Mouse (Mus musculus): Measurements from ENCODE around the gene Sdk2.

Sdk2 gene

DNA sequence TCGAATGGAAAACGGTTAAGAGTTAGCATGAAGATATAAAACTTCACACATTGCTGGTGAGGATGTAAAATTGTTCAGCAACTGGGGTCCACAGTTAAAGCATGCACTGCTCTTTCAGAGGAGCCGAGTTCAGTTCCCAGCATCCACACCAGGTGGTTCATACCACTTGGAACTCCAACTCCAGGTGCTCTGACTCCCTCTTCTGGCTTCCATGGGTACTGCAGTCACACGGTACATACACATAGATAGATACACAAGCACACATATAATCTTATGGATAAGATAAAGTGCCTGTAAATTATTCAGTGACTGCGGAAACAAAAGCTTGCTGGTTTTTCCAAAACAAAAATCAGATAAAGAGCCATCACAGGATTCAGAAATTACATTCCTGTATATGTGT, 19.9 kb downstream of the Sdk2 start:
- no peak for DNase-seq (ENCODE audit: low spot score in 2 of 2)

DNA sequence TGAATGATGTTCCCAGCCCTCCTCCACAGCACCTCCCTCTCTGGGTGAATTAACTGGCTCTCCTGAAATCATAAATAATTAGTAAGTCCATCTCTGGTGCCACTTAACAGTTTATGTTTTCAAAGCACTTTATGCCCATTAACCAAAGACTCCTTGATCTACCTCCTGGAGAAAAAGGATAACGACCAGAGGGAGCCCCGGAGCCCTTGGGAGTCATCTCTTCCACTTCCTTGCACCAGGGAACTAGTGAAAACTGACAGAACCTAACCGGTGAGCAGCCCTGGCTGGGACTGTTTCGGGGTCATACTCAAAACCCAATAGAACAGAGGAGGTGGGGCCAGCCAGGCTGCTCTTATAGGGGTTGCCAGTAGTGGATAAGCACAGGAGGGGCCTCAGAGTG, 22.5 kb downstream of the Sdk2 start:
- no peak for DNase-seq (ENCODE audit: low spot score in 2 of 2)

DNA sequence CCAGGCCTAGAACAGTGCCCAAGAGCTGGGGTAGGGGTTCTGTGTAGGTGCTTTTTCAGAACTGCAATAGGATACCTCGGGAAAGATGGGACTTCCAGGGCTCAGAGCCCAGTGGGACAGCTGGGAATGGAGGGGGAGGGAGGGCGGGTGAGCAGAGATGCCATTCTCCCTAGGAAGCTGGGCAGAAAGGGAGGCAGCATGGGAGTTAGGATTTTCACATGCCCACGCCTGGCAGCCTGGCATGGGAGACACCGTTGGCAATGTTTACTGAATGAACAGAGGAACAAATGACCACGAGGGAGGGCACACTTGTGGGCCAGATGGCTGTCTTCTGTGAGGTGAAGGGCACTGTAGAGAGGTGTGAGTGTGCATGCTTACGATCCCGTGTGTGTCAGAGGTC, 23.3 kb downstream of the Sdk2 start:
- DNase-seq (ENCODE audit: low spot score in 2 of 2): no peak

DNA sequence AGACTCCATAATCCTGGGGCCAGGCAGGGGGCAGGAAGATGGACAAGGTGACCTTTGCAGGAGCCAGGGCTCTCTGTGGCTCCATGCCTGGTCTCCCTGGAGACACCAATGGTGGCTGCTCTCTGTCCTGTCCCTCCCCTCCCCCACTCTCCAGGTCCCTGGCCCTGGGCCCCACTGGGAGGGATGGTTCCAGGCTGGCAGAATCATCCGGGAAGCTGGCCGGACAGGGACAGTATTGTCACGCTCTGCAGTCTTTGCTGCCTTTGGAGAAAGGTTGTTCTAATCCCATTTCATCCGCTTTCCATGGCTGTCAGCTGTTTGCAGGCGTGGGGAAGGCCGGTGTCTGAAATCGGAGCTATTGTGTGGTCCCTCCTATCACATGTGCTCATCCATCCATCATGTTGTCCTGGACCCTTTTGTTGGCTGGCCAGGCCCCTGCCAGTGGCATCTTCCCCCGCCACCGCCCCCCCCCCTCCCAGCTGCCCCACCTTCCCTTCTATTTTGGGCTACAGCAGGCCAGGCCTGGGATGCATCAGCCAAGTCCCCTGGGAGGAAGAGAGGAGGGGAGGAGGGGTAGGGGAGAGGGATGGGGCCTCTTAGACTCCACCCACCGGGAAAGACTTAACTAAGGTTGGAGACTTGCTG, 26.3 kb downstream of the Sdk2 start:
- no peak for DNase-seq (ENCODE audit: low spot score in 2 of 2)

DNA sequence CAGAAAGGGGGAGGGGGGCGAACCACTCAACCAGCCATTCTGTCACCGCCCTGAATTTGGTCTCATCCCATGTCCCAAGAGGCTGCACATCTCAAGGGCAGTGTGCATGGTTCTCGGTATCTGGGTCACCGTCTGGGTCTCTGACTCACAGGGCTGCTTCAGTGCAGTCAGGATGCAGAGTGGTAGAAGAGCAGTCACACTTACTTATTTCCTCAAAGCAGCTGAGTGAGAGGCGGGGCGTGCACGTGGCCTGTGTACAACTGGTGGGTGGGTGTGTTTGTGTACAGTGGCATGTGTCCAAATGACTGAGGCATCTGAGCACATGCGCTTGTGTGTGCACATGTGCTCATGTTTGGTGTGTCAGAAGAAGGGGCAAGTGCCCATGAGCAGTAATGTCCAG, 28.8 kb downstream of the Sdk2 start:
- DNase-seq (ENCODE audit: low spot score in 2 of 2): peak; percentile 62 to 64

DNA sequence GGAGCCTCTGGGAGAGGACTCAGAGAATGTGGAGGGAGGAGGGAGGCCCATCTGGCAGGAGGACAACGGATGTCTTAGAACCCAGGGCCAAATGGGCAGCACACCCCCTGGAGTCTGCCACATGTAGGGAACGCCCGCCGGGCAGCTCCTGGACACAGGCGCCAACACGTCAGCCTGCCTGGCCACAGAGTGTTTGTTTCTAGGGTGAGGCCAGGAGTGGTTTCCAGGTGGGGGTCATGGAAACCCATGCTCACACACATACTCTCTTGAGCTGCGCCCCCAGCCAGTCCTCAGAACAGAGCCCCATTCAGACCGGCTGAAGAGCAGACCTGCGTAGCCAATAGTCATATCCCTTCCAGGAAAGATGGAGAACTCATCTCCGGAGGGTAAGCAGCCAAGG, 35.4 kb downstream of the Sdk2 start:
- no peak for DNase-seq (ENCODE audit: low spot score in 2 of 2)

DNA sequence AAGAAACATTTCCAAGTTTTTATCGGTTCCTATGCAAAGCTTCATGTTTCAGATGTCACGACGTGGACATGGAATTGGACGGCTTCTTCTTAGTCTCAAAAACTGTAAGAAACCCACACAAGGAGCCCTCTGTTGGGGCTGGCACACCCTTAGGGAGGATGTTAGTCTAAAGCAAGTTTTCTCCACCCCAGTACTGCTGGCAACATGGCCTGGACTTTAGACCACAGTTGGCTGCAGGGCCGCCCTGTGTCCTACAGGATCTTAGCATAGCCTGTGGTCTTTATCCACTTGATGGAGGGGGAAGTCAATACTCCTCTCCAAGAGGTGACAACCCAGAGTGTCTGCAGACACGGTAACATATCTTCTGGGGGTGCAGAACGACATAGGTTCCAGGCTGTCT, 36.6 kb downstream of the Sdk2 start:
- DNase-seq (ENCODE audit: low spot score in 2 of 2): no peak

DNA sequence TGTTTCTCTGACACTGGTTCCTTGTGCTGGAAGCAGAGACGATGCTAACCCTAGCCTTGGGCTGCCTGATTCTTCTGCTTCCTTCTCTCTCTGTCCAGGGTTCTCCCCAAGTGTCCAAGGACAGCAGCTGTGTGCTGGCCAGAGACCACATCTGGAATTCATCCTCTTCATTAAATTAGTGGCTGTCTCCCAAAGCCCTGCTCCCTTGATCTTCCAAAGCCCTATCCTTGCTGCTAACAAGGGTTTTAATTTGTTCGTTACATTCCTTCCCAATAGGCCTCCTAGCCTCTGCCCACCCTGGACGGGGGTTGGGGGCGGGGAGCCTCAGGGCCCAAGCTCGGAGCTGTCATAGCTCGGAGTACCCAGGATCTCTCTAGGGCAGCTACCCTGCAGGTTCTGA, 38.3 kb downstream of the Sdk2 start:
- DNase-seq (ENCODE audit: low spot score in 2 of 2): no peak

DNA sequence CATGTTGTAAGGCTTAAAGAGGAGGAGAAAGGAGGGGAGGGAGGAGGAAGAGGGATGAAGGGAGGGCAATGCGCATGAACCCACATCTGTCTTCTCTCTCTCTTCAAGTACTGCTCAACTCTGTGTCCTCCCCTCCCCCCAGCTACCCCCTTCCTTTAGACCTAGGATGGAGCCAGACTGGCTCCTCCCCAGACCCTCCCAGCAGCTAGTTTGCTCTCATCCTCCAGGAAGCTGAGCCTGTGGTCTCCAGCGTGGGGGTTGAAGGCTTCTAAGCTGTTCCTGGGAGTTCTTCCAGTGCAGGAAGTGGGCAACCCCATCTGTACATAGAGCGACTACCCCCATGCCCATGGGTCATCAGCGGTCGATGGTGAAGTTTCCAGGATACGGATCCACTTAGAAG, 38.8 kb downstream of the Sdk2 start:
- DNase-seq (ENCODE audit: low spot score in 2 of 2): no peak

DNA sequence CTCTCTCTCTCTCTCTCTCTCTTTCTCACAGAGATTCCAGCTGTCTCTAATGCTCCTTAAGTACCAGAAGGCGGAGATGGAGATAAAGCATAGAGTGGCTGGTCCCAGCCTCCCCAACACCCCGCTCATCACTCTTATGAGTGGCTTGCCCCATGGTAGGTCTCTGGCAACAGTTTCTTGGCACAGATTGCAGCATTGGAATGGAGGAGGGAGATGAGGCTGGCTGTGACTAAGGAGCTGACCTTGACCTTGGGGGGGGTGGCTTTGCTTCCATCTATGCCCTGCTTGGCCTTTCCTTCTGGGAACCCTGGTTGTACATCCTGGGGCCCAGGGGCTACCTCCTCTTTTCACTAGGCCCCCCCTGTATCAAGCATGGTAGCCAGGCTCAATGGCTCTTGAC, 41.8 kb downstream of the Sdk2 start:
- no peak for DNase-seq (ENCODE audit: low spot score in 2 of 2)

DNA sequence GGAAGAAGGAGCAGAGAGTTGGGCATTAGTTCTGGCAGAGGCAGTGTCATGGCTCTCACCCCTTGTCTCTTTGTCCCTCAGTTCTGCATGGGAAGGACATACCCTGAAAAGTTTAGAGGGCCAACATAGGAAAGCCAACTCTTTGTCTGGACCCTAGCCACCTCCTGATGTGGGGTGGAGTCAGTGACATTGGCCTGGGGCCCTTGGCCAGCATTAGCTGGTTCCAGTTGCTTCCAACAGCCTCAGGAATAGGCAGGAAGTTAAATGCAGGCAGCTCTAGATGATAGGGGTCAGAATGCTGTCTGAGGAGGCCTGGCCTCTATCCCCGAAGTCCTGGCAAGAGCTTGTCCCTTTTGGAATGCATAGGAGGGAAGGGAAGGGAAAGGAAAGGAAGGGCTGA, 42.9 kb downstream of the Sdk2 start:
- DNase-seq (ENCODE audit: low spot score in 2 of 2): no peak

DNA sequence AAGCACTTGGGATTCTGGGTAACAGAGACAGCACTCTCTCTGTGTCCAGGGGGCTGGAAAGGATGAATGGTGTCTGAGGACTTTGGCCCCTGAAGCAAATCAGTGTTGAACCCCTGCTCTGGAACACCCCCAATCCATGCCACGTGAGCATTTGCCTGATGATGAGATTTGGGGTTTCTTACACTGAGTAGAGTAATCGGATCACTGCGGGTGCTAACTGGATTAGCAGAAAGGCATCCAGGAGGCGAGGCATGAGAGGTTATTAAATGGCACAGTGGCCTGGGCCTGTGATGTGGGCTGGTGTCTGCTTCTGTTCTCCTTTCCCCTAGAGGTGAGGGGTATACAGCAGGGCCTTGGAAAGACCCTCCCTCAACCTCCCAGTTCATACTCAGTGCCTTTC, 44.7 kb downstream of the Sdk2 start:
- no peak for DNase-seq (ENCODE audit: low spot score in 2 of 2)

DNA sequence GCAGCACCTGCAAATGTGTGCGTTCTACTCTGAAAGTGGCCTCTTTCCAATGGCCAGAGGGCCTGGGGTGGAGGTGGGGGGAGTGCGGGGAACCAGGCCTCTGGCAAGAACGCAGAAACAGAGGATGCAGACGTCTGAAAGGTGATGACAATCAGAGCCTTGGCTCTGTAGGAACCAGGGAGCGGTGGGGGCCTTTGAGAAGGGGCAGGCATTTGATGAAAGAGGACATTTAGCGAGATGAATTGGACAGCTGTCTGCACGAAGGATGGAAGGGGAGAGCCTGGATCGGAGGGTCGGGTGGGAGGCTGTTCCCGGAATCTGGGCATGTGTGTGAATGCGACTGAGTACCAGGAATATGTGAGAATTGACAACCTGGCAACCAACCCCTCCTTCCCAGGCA, 47.8 kb downstream of the Sdk2 start:
- DNase-seq (ENCODE audit: low spot score in 2 of 2): no peak

DNA sequence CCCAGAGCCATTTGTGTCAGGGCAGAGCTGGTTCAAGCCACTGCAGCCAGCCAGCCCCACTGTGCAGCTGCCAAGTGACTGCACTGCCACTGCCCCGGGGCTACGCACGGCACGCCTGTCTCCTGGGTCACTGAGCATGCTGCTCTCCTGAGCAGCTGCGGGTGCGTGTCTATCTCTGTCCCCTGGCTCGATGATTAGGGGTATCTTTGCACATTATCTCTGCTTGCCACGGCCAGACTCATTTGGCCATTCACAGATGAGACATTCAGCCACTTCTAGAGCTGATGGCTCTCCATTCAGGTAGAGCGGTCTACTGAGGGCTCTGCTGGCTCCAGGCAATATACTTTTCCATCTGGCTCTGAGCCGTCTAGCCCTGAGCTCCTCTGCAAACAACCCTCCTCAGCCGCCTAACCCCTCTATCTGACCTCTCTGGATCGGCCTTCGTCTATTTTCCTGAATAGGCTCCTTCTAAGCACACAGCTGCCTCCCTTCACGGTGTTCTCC, 49.9 kb downstream of the Sdk2 start:
- no peak for DNase-seq (ENCODE audit: low spot score in 2 of 2)

DNA sequence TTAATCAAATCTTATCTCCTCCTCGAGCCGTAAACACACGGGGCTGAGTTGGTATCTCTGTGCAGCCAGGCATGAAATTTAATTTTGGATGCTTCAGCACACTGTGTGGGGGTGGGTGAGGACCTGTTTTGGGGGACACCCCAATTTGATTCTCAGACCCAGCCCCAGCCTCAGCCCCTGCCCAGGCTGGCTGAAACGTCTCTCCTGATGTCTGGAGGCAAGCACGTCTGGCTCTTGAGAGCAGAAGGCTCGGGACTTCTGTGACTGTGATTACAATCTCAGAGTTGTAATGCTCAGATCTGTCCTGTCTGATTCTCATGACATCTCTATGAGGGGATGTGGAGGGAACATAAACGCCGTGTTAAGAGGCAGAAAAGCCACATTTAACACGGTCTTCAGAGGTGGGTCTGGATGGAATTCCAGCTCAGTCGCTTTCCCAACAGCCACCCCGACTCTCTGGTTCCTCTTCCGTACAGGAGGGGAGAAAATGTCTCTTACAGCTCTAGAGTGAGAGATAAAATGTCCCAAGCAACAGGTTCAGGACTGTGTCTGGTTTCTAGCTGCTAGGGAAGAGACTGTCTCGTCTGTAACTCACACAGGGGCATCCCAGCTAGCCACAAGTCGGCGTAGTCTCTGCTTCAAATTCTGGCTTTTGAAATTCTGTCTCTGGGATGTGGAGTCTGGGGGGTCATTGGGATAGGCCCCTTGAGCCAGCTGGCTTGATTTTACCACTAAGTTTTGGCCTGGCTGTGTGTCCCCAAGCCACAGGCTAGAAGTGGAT, 50.5 kb downstream of the Sdk2 start:
- DNase-seq (ENCODE audit: low spot score in 2 of 2): no peak

DNA sequence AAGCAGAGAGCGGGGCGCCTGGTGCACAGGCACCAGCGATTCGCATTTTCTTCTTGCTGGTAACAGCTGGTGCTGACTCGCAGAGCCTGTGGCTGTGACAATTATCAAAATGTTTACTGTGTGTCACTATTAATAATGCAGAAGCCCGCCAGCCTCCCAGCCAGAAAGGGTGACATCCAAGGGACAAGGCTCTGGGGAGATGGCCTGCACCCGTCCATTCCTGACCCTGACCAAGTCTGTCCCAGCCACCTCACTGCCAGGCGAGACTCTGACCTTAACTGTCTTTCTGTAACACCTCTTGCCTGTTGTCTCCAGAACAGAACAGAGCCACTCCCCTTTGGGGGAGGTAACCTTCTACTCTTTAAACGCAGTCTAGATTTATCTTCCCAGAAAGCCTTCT, 55.3 kb downstream of the Sdk2 start:
- no peak for DNase-seq (ENCODE audit: low spot score in 2 of 2)

DNA sequence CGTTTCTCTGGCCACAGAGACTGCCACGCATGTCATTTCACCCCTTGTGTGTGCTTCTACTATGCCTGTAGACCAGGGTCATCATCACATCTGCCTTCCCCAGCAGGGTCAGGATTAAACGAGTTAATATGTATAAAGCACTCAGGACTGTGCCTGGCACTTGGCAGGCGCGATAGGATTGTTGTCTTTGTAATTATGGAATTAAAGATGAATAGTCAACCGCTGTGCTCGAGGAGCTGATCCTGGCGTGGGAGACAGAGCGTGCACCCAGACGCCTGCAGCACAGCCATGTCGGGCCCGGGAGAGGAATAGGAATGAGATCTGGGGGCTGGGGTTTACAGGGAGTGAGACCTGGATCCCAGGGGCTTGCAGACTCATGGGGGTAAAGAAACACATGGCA, 61.0 kb downstream of the Sdk2 start:
- no peak for DNase-seq (ENCODE audit: low spot score in 2 of 2)

DNA sequence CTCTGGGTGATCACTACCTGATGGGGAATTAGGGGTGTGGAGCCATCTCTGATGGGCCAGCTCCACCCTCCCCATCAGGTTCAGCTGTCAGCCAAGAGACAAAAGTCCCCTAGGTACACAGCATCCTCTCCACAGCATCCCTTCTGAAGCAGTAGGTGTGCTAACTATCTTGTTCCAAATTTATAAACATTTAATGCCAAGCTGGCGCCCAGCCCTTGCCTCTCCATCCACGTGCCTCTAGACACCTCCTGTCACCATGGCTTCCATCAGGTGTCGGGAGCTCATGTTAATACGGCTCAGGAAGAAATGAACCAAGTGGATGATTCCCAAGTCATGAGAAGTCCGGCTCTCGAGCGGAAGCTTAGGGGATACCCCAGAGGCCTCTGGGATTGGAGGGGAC, 62.2 kb downstream of the Sdk2 start:
- no peak for DNase-seq (ENCODE audit: low spot score in 2 of 2)

DNA sequence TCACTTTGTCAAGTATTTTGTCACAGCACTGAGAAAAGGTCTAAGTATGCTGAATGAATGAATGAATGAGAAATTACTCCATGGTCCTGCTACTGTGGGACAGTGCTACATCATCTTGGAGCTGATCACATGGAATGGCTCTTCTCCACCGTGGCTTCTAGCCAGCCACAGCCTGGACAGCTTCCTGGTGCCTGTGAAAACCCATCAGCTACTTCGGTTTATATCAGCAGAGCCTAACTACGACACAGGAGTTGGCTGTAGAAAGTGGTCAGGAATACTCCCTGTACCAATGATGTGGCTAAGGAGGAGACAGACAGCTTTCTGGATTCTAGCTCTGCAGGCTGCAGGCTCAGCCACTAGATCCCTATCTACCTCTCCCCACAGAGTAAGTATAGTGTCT, 63.7 kb downstream of the Sdk2 start:
- no peak for DNase-seq (ENCODE audit: low spot score in 2 of 2)

DNA sequence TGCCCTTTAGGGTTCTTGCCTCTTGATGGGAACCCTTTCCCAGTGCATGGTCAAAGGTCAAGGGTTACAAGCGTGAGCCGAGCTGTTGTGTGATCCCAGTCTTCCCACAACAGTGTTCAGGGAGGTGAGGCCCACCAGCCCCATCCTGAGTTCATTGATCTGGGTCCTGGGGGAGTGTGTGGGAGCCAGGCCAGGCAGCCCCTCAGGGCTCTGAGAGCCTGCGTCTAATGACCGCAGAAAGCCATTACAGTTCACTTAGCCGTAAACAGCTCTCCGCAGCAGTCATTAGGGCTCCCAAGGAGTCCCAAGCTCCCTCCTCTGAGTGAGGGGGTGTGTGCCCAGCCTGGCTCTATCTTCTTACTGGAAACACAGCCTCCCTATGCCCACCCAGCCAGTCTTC, 66.8 kb downstream of the Sdk2 start:
- no peak for DNase-seq (ENCODE audit: low spot score in 2 of 2)

DNA sequence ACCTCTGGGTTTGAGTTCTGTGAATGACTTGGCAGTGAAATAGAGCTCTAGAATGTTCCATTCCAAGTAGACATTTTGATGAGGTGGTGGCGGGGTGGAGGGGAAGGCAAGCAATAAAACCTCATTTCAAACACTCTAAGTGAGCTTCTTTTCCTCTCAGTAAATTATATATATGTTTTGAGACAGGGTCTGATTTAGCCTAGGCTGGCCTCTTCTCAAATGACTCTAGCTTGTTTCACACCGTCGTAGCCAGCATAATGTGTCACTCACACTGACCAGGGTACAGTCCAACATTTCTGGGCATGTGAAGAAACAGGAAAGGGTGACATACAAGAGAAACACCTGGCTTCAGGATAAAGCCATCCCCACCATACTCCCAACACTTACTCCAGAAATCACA, 68.1 kb downstream of the Sdk2 start:
- DNase-seq (ENCODE audit: low spot score in 2 of 2): no peak

DNA sequence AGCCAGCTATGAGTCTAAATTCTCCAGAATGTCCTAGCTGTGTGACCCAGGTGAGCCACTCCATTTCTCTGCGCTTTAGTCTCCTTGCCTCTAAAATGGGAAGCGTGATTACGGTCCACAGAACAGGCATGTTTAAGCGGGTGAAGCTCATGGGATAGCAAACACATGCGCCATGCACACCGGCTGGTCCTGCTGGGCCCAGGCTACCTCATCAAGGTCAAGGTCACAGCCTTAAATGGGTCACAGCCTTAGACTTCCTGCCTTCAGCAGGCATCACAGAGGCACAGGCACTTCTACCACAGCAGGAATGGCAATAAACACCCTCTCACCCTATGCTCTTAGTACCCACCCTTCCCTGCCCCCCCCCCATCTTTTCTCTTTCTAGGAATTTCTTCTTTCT, 72.9 kb downstream of the Sdk2 start:
- no peak for DNase-seq (ENCODE audit: low spot score in 2 of 2)

DNA sequence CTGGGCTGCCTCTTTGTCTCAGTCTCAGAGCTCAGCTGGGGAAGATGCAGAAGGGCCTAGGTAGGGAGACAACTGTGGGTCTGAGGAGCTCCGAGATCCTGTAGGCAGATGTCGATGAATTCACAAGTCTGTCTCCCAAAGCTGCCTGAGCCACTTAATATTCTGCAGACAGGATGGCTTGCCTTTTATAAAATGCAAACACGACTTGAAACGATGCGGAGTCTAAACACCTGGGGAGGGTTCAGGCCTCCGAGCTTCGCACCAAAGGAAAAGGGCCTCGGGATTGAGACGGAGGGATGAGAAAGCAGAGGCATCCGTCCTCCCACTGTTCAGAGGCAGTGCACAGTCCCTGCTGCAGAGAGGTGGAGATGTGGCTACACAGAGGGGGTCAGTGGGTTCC, 74.0 kb downstream of the Sdk2 start:
- no peak for DNase-seq (ENCODE audit: low spot score in 2 of 2)

DNA sequence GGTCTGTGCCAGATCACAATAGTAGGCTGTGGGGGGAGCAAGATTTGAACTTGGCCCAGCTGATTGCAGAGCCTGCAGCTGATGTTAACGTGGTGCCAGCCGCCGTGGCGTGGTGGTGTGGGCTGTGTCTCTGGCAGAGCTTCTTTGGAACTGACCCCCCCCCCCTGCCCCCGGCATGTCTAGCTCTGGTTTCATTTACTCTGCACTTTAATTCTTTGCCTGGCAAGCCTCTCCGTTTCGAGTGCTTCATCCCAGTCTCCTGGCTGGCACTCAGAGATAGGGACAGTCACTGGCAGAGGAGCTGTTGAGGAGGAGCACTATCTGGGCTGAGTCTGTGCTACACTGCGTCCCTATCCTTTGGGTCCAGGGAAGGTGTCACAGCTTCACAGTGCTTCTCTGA, 75.0 kb downstream of the Sdk2 start:
- DNase-seq (ENCODE audit: low spot score in 2 of 2): no peak

All from right cerebral cortex, adult 2 months (tissue).